Mouse (Mus musculus): ENCODE measurements around the gene Sv2a.

GRCm38 (mm10) chr3:96161869-96162840 is 18.8 kb upstream of the Sv2a start, which contains the start of gene Mtmr11:
- peak; percentile 6; the same call in 1 of the 2 replicates for TF ChIP-seq POLR2A (IDR thresholded peaks at IDR 0.05; ENCODE audit: borderline replicate concordance, extremely low read depth, low read depth, low read length)
- TF ChIP-seq CTCF (IDR thresholded peaks at IDR 0.05; ENCODE audit: insufficient read depth, low read length), result no peak
